Mouse (Mus musculus): ENCODE results near the gene Snrnp25.
A peak's percentile ranks its signal among the peaks of the same experiment; 100 is the strongest.

Snrnp25 gene

GRCm38 (mm10) chr11:32243205-32243955 lies 38.2 kb downstream of the Snrnp25 start:
- DNase-seq (ENCODE audit: low read depth, low spot score): peak; percentile 42

- no peak for DNase-seq (ENCODE audit: low read depth, low spot score)
Measured at GRCm38 (mm10) chr11:32244064-32244463, 38.8 kb downstream of the Snrnp25 start.

- no peak for DNase-seq (ENCODE audit: low read depth, low spot score)
Measured at GRCm38 (mm10) chr11:32244617-32245016, 39.4 kb downstream of the Snrnp25 start.

- no peak for DNase-seq (ENCODE audit: low read depth, low spot score)
Measured at GRCm38 (mm10) chr11:32245614-32246013, 40.4 kb downstream of the Snrnp25 start.

- no peak for DNase-seq (ENCODE audit: low read depth, low spot score)
Measured at GRCm38 (mm10) chr11:32247068-32247467, 41.9 kb downstream of the Snrnp25 start.

GRCm38 (mm10) chr11:32248350-32248749 lies 43.1 kb downstream of the Snrnp25 start:
- DNase-seq (ENCODE audit: low read depth, low spot score): no peak

- no peak for DNase-seq (ENCODE audit: low read depth, low spot score)
Measured at GRCm38 (mm10) chr11:32250880-32251763, 45.9 kb downstream of the Snrnp25 start.

- DNase-seq (ENCODE audit: low read depth, low spot score): no peak
Measured at GRCm38 (mm10) chr11:32253121-32253520, 47.9 kb downstream of the Snrnp25 start.

- no peak for DNase-seq (ENCODE audit: low read depth, low spot score)
Measured at GRCm38 (mm10) chr11:32256146-32256545, 50.9 kb downstream of the Snrnp25 start.

- DNase-seq (ENCODE audit: low read depth, low spot score): no peak
Measured at GRCm38 (mm10) chr11:32256566-32256965, 51.4 kb downstream of the Snrnp25 start.
